In genomic region chr7:4501558-4502397, GRCm38 (mm10) we compare ENCODE assay signal across 8 mouse cellular contexts. TPM values are rescaled to one million over a fixed set of nuclear protein-coding genes. Genes with fewer than 3 reads are reported as not detected.
DNase-seq lines count a peak whose midpoint lies in the region; ATAC-seq lines count a peak whose summit lies in the region.

Gene Ppp1r12c, minus strand, starts transcription at chr7:4501680.

- H3K27me3 ChIP-seq in forebrain, embryonic 11.5 days (ENCODE audit: control insufficient read depth, insufficient read depth, low read length), result no peaks in the 10 kb centered on the region
- no peaks in the 10 kb centered on the region for H3K27me3 ChIP-seq in heart, embryonic 16.5 days (ENCODE audit: control insufficient read depth, insufficient read depth, low read length)
- H3K27me3 ChIP-seq in liver, embryonic 15.5 days, result no peaks in the 10 kb centered on the region
- no peaks in the 10 kb centered on the region for H3K27me3 ChIP-seq in neural tube, embryonic 12.5 days (replicated peaks)

- H3K9ac ChIP-seq in forebrain, embryonic 11.5 days (ENCODE audit: low read length), result peak within 1 kb of the TSS; percentile 85
- H3K9ac ChIP-seq in heart, embryonic 16.5 days (ENCODE audit: low read length), result peak within 1 kb of the TSS; percentile 83
- peak within 1 kb of the TSS; percentile 97 for H3K9ac ChIP-seq in liver, embryonic 15.5 days
- peak within 1 kb of the TSS; percentile 98 for H3K9ac ChIP-seq in neural tube, embryonic 12.5 days

- peak within 1 kb of the TSS; percentile 74 for H3K27ac ChIP-seq in forebrain, embryonic 11.5 days (ENCODE audit: low read depth, low read length)
- peak within 1 kb of the TSS; percentile 93 for H3K27ac ChIP-seq in heart, embryonic 16.5 days (ENCODE audit: low read length)
- H3K27ac ChIP-seq in liver, embryonic 15.5 days (replicated peaks), result peak within 1 kb of the TSS; percentile 91
- H3K27ac ChIP-seq in neural tube, embryonic 12.5 days, result peak within 1 kb of the TSS; percentile 66

- no peaks in the 10 kb centered on the region for H3K9me3 ChIP-seq in forebrain, embryonic 11.5 days (ENCODE audit: control insufficient read depth, low read length)
- H3K9me3 ChIP-seq in heart, embryonic 16.5 days (replicated peaks; ENCODE audit: control insufficient read depth, low read length), result no peaks in the 10 kb centered on the region
- H3K9me3 ChIP-seq in liver, embryonic 15.5 days (replicated peaks), result no peaks in the 10 kb centered on the region
- H3K9me3 ChIP-seq in neural tube, embryonic 12.5 days, result no peaks in the 10 kb centered on the region

- peak within 1 kb of the TSS; percentile 88 for H3K4me3 ChIP-seq in forebrain, embryonic 11.5 days (ENCODE audit: low read depth, low read length)
- peak within 1 kb of the TSS; percentile 84 for H3K4me3 ChIP-seq in heart, embryonic 16.5 days (ENCODE audit: low read length)
- peak within 1 kb of the TSS; percentile 93 for H3K4me3 ChIP-seq in liver, embryonic 15.5 days (replicated peaks)
- H3K4me3 ChIP-seq in neural tube, embryonic 12.5 days, result peak within 1 kb of the TSS; percentile 92

- peaks cover 20% of the 10 kb centered on the region for H3K4me1 ChIP-seq in forebrain, embryonic 11.5 days (replicated peaks; ENCODE audit: control insufficient read depth, insufficient read depth, low read length)
- H3K4me1 ChIP-seq in heart, embryonic 16.5 days (ENCODE audit: control insufficient read depth, insufficient read depth, low read length), result peaks cover 41% of the 10 kb centered on the region
- H3K4me1 ChIP-seq in liver, embryonic 15.5 days (replicated peaks), result peaks cover 63% of the 10 kb centered on the region
- H3K4me1 ChIP-seq in neural tube, embryonic 12.5 days, result peaks cover 39% of the 10 kb centered on the region

- WGBS in forebrain, embryonic 11.5 days, result under 1% methylated on average over 56 of the region's 62 CpGs
- 1% methylated on average over 62 of the region's 62 CpGs for WGBS in heart, embryonic 16.5 days
- WGBS in liver, embryonic 15.5 days (ENCODE audit: insufficient replicate concordance), result under 1% methylated on average over 62 of the region's 62 CpGs
- WGBS in neural tube, embryonic 12.5 days, result under 1% methylated on average over 61 of the region's 62 CpGs

- peak; percentile 80 for DNase-seq in c-Kit-positive CD71-negative TER-119-negative erythroid progenitor cells, embryonic 14.5 days (ENCODE audit: low read depth)
- DNase-seq in forebrain, embryonic 11.5 days (ENCODE audit: low spot score), result peak; percentile 96
- DNase-seq in kidney, postnatal 36 days, result peak; percentile 95 to 97
- DNase-seq in telencephalon, adult 2 months (ENCODE audit: low read depth, low spot score), result peak; percentile 94

- no peaks in the 10 kb centered on the region for H3K36me3 ChIP-seq in forebrain, embryonic 11.5 days (ENCODE audit: control insufficient read depth, insufficient read depth, low read length)
- H3K36me3 ChIP-seq in heart, embryonic 16.5 days (ENCODE audit: control insufficient read depth, insufficient read depth), result 0 out of 2 replicates have a peak, but pooled peaks cover 2% of the 10 kb centered on the region
- H3K36me3 ChIP-seq in liver, embryonic 15.5 days (replicated peaks), result peaks cover 16% of the 10 kb centered on the region
- H3K36me3 ChIP-seq in neural tube, embryonic 12.5 days, result peaks cover 3% of the 10 kb centered on the region

- peak; percentile 91 for ATAC-seq in CD4-positive, CD25-positive, alpha-beta regulatory T cell, adult 4 months
- peak; percentile 95 for ATAC-seq in forebrain, embryonic 11.5 days (replicated peaks; ENCODE audit: low FRiP score)
- ATAC-seq in heart, embryonic 16.5 days (replicated peaks; ENCODE audit: extremely low read depth, insufficient read depth, low FRiP score), result peak; percentile 88
- peak; percentile 94 for ATAC-seq in liver, embryonic 15.5 days (ENCODE audit: insufficient read depth)
- peak; percentile 91 for ATAC-seq in neural tube, embryonic 12.5 days (ENCODE audit: low FRiP score, low read depth)

- H3K4me2 ChIP-seq in forebrain, embryonic 11.5 days (ENCODE audit: low read depth, low read length, severe bottlenecking), result peak within 1 kb of the TSS; percentile 95
- H3K4me2 ChIP-seq in heart, embryonic 16.5 days (ENCODE audit: low read depth, low read length), result peak within 1 kb of the TSS; percentile 87
- H3K4me2 ChIP-seq in liver, embryonic 15.5 days, result peak within 1 kb of the TSS; percentile 84
- peak within 1 kb of the TSS; percentile 91 for H3K4me2 ChIP-seq in neural tube, embryonic 12.5 days (replicated peaks)

RNA-seq across cellular contexts. Expression of gene Ppp1r12c, which starts in this region (rescaled TPM):
- 10 to 100 TPM; 13.5 to 27.7 TPM for polyA plus RNA-seq in CD4-positive, CD25-positive, alpha-beta regulatory T cell, adult 4 months (2017; shearing (Covaris generic))
- polyA plus RNA-seq in forebrain, embryonic 11.5 days (2014; fragmentation: Nextera tagmentation; extraction: Ambion mirVana), result 46.8 and 48.6 TPM in 2 replicates
- 28.6 and 39.8 TPM in 2 replicates for polyA plus RNA-seq in heart, embryonic 16.5 days (2015; fragmentation: Nextera tagmentation; extraction: Ambion mirVana)
- polyA plus RNA-seq in liver, embryonic 15.5 days (2015; fragmentation: Nextera tagmentation; extraction: Ambion mirVana), result 17.4 and 20.9 TPM in 2 replicates
- polyA plus RNA-seq in neural tube, embryonic 12.5 days (2016; fragmentation: Nextera tagmentation; extraction: Ambion mirVana), result 61.1 and 72.5 TPM in 2 replicates

Comparison
In these comparisons a context has a peak if more than half of its experiments do, and no peak if none do; other contexts are left out.
1. Peak in every context shown above with its lines: DNase-seq, ATAC-seq, H3K4me3 ChIP-seq and H3K27ac ChIP-seq.